Mouse (Mus musculus): Measurements from ENCODE around the gene Sbno2. TPM values are rescaled to one million over a fixed set of nuclear protein-coding genes. Genes with fewer than 3 reads are reported as not detected.

The Sbno2 gene
- polyA plus RNA-seq, 1 experiment from 2014 or later: 14.9 TPM

DNA sequence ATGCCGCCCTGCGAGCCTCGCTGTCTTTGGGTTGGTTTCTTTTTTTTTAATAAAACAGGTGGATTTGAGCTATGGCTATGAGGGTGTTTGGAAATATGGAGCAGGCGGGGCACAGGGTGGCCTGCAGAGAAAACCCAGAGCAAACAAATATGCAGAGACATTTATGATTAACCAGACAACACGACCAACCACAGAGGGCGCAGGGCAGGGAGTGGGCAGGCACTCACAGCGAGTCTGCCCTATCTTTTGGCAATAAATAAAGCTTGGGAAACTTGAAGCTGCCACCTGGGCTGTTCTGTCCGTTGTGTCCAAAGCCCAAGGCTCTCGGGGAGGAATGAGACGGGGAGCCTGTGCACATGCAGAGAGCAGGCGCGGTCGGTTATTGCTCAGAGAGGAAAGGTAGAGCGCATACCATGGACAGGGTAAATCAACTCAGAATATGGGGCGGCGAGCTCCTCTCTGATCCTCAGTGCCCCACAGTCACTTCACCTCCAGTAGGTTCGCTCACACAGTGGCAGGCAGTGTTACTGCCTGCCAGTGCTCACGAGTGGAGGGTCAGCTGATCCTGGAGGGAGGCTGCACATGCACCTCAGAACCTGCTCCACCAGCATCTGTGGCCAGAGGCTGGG, 25.1 kb upstream of the Sbno2 start:
- Histone ChIP-seq H3K27me3 (replicated peaks; ENCODE audit: control insufficient read depth, insufficient read depth, low read length) (no peaks in the 10 kb centered on the region), H3K36me3 (ENCODE audit: control insufficient read depth, insufficient read depth) (peaks cover 35% of the 10 kb centered on the region)
- ATAC-seq: no peak

DNA sequence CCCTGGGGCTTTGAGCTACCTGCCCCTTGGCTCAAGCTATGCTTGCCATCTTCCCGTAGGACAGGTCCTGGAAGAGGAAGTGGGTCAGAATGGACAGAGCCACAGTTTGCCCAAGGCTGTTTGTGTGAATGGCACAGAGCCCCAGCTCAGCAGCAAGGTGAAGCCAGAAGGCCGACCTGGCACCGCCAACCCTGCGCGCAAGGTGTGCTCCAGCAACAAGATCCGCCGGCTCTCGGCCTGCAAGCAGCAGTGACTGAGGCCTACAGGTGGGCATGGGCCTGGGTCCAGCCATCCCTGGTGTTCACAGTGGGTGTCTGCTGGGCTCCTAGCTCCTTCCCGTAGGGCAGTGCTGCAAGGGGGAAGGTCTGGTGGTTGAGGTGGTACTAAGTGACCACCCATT, 24.5 kb upstream of the Sbno2 start:
- WGBS: 92% methylated on average over 9 of the region's 9 CpGs
- peaks cover 34% of the 10 kb centered on the region for H3K36me3 ChIP-seq (ENCODE audit: control insufficient read depth, insufficient read depth)

More for the DNA sequence above, 25.1 kb upstream of the Sbno2 start:
- H3K27ac ChIP-seq (ENCODE audit: low read length): no peak overlapping the region
- H3K4me3 ChIP-seq (replicated peaks; ENCODE audit: low read length): no peak overlapping the region
- no peak overlapping the region for H3K9ac ChIP-seq (replicated peaks; ENCODE audit: low read depth, low read length)
- H3K4me2 ChIP-seq (ENCODE audit: low read length): no peak overlapping the region
- 83% methylated on average over 18 of the region's 18 CpGs for WGBS
- peaks cover 12% of the 10 kb centered on the region for H3K4me1 ChIP-seq (replicated peaks; ENCODE audit: control insufficient read depth, insufficient read depth, low read length)
- no peaks in the 10 kb centered on the region for H3K9me3 ChIP-seq (ENCODE audit: control insufficient read depth, low read length)

DNA sequence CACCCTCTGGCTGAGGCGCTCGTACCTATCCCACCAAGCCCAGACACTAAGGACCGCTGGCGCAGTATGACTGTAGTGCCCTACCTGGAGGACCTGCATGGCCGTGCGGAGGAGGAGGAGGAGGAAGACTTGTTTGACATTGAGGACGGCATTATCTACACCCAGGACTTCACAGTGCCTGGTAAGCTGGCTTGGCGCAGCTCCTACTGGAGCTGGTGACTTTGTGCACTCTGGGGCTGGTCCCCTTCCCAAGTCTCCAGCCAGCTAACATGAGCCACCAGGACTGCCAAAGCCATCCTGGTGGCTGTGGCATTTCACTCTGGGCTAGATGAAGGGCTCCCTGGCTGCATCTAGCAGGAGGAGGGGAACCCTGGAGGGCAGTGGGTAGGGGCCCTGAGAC, 22.5 kb upstream of the Sbno2 start:
- Histone ChIP-seq H3K27ac (ENCODE audit: low read length) (no peak overlapping the region), H3K4me1 (replicated peaks; ENCODE audit: control insufficient read depth, insufficient read depth, low read length) (peaks cover 9% of the 10 kb centered on the region), H3K36me3 (ENCODE audit: control insufficient read depth, insufficient read depth) (peaks cover 23% of the 10 kb centered on the region), H3K4me3 (replicated peaks; ENCODE audit: low read length) (no peak overlapping the region), H3K4me2 (ENCODE audit: low read length) (no peak overlapping the region), H3K9me3 (ENCODE audit: control insufficient read depth, low read length) (no peaks in the 10 kb centered on the region), H3K27me3 (replicated peaks; ENCODE audit: control insufficient read depth, insufficient read depth, low read length) (no peaks in the 10 kb centered on the region), H3K9ac (replicated peaks; ENCODE audit: low read depth, low read length) (no peak overlapping the region)
- WGBS: 95% methylated on average over 8 of the region's 8 CpGs
- ATAC-seq: no peak

More for the DNA sequence above, 24.5 kb upstream of the Sbno2 start:
- Histone ChIP-seq H3K4me3 (replicated peaks; ENCODE audit: low read length) (no peak overlapping the region), H3K4me2 (ENCODE audit: low read length) (no peak overlapping the region), H3K9me3 (ENCODE audit: control insufficient read depth, low read length) (no peaks in the 10 kb centered on the region), H3K4me1 (replicated peaks; ENCODE audit: control insufficient read depth, insufficient read depth, low read length) (peaks cover 12% of the 10 kb centered on the region), H3K9ac (replicated peaks; ENCODE audit: low read depth, low read length) (no peak overlapping the region), H3K27ac (ENCODE audit: low read length) (no peak overlapping the region), H3K27me3 (replicated peaks; ENCODE audit: control insufficient read depth, insufficient read depth, low read length) (no peaks in the 10 kb centered on the region)
- no peak for ATAC-seq

DNA sequence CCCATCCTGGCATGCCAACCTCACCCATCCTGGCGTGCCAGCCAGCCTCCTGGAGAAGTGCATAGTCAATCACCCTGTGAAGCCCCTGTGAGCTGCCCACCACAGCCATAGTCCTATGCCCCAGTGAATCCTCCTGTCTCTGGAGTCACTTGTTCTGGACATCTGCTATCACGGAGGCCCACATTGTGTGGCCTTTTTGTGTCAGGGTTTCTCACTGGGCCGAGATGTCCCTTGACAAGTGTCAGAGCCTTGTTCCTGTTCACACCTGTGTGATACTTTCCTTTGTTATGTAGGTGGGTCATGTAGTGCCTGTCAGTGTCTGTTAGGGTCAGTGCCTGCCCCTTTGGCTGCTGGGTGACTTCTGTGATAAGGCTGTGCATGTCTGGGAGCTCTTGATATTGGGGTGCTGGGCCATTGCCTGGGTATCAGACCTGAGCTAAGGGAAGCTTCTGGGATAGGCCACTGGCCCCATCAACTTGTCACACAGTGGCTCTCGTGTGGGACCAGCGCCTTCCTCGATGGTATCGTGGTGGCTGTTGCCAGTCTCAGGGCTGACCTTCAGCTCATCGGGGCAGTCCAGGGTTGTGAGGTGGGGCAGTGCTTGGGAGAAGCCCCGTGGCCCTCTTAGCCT, 18.7 kb upstream of the Sbno2 start:
- Histone ChIP-seq H3K27me3 (replicated peaks; ENCODE audit: control insufficient read depth, insufficient read depth, low read length) (no peaks in the 10 kb centered on the region), H3K27ac (ENCODE audit: low read length) (no peak overlapping the region), H3K4me1 (replicated peaks; ENCODE audit: control insufficient read depth, insufficient read depth, low read length) (peaks cover 9% of the 10 kb centered on the region), H3K4me2 (ENCODE audit: low read length) (no peak overlapping the region), H3K9me3 (ENCODE audit: control insufficient read depth, low read length) (no peaks in the 10 kb centered on the region), H3K36me3 (ENCODE audit: control insufficient read depth, insufficient read depth) (peaks cover 12% of the 10 kb centered on the region), H3K4me3 (replicated peaks; ENCODE audit: low read length) (no peak overlapping the region), H3K9ac (replicated peaks; ENCODE audit: low read depth, low read length) (no peak overlapping the region)
- 95% methylated on average over 9 of the region's 9 CpGs for WGBS
- no peak for ATAC-seq

DNA sequence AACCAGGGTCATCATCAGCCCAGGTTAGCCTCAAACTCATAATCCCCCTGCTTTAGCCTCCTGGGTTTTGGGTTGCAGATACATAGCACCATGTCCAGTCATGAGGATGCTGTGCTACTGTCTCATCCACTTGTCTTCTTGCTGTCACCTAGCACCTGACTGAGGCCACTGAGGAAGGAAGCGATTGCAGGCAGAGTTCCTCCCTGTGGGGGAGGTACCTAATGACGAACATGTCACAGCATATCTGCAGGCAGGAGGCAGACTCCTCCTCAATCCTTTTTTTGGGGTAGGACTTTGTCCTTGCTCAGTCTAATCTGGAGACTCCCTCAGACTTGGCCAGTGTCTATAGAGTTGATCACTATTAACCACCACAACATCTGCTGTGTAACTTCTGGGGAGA, 16.3 kb upstream of the Sbno2 start:
- H3K9ac ChIP-seq (replicated peaks; ENCODE audit: low read depth, low read length): no peak overlapping the region
- H3K36me3 ChIP-seq (ENCODE audit: control insufficient read depth, insufficient read depth): no peaks in the 10 kb centered on the region; the same call in none of the 2 replicates
- peaks cover 33% of the 10 kb centered on the region for H3K4me1 ChIP-seq (replicated peaks; ENCODE audit: control insufficient read depth, insufficient read depth, low read length)
- ATAC-seq: no peak
- H3K27ac ChIP-seq (ENCODE audit: low read length): no peak overlapping the region
- no peak overlapping the region for H3K4me2 ChIP-seq (ENCODE audit: low read length)
- H3K27me3 ChIP-seq (replicated peaks; ENCODE audit: control insufficient read depth, insufficient read depth, low read length): no peaks in the 10 kb centered on the region
- H3K4me3 ChIP-seq (replicated peaks; ENCODE audit: low read length): no peak overlapping the region
- WGBS: 78% methylated on average over 2 of the region's 2 CpGs
- no peaks in the 10 kb centered on the region for H3K9me3 ChIP-seq (ENCODE audit: control insufficient read depth, low read length)

DNA sequence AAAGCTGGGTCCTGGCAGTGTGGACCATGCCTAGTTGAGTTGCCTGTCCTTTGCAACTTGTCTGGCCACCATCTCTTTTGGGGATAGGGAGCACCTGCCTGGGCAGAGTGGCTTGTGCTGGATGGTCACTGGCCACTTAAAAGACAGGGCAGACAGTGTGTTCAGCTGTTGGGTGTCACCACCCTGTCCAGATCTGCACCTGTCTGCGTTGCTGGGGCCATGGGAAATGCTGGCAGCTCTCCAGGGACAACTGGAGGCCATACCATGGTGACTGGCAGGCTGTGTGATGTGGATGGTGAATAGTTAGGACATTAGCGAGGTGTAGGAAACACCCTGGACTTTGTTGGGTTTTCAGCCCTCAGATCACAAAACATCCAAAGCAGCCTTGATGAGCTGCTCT, 14.8 kb upstream of the Sbno2 start:
- no peaks in the 10 kb centered on the region for H3K27me3 ChIP-seq (replicated peaks; ENCODE audit: control insufficient read depth, insufficient read depth, low read length)
- H3K36me3 ChIP-seq (ENCODE audit: control insufficient read depth, insufficient read depth): no peaks in the 10 kb centered on the region; the same call in 1 of the 2 replicates
- no peak overlapping the region for H3K4me3 ChIP-seq (replicated peaks; ENCODE audit: low read length)
- no peaks in the 10 kb centered on the region for H3K9me3 ChIP-seq (ENCODE audit: control insufficient read depth, low read length)
- H3K4me1 ChIP-seq (replicated peaks; ENCODE audit: control insufficient read depth, insufficient read depth, low read length): peaks cover 34% of the 10 kb centered on the region
- no peak overlapping the region for H3K9ac ChIP-seq (replicated peaks; ENCODE audit: low read depth, low read length)
- ATAC-seq: no peak
- 58% methylated on average over 2 of the region's 2 CpGs for WGBS
- no peak overlapping the region for H3K4me2 ChIP-seq (ENCODE audit: low read length)
- H3K27ac ChIP-seq (ENCODE audit: low read length): no peak overlapping the region

DNA sequence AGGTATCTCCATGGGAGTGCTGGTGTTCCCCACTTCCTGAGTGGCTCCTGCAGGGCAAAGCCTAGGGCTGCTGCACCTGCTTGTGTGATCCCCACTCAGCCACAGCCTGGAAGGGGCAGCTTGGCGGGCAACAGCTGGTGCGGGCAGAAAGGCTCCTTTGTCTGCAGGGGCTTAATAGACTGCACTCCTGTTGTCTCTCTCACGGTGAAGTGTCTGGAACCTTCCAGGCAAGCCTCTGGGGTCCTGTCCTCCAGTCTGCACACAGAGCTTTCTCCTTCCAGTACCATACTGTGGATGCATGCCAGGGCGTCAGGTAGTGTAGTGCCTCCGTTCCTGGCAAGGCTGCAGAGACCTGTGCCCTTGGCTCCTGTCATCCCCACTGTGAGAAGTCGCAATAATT, 13.2 kb upstream of the Sbno2 start:
- peak overlapping the region; percentile 4 for H3K4me2 ChIP-seq (ENCODE audit: low read length)
- H3K36me3 ChIP-seq (ENCODE audit: control insufficient read depth, insufficient read depth): no peaks in the 10 kb centered on the region; the same call in 1 of the 2 replicates
- H3K9me3 ChIP-seq (ENCODE audit: control insufficient read depth, low read length): no peaks in the 10 kb centered on the region
- H3K4me1 ChIP-seq (replicated peaks; ENCODE audit: control insufficient read depth, insufficient read depth, low read length): peaks cover 40% of the 10 kb centered on the region
- peak overlapping the region; percentile 42; the same call in 1 of the 2 replicates for H3K9ac ChIP-seq (replicated peaks; ENCODE audit: low read depth, low read length)
- no peaks in the 10 kb centered on the region for H3K27me3 ChIP-seq (replicated peaks; ENCODE audit: control insufficient read depth, insufficient read depth, low read length)
- 36% methylated on average over 6 of the region's 6 CpGs for WGBS
- 0 out of 2 replicates have a peak overlapping the region, but pooled peaks have one; percentile 4 for H3K27ac ChIP-seq (ENCODE audit: low read length)
- no peak overlapping the region for H3K4me3 ChIP-seq (replicated peaks; ENCODE audit: low read length)
- ATAC-seq: no peak

DNA sequence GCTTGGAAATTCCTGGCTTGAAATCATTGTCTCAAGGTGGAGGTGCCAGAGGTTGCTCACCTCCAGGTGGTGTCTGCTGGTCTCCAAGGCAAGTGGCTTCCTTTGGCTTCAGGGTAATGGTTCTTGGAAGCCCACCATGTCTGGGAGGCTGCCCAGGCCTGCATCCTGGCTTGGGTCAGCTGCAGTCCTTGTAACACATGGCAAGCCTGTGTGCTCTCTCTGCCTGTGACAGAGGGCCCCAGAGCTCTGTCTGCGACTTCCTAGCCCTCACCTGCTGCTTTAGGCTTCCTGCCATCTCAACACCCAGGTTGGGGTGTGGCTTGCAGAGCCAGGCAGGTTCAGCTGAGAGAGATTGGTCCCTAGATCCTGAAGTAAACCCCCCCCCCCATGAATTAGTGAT, 12.4 kb upstream of the Sbno2 start:
- no peak for ATAC-seq
- 63% methylated on average over 1 of the region's 1 CpGs for whole genome bisulfite sequencing

DNA sequence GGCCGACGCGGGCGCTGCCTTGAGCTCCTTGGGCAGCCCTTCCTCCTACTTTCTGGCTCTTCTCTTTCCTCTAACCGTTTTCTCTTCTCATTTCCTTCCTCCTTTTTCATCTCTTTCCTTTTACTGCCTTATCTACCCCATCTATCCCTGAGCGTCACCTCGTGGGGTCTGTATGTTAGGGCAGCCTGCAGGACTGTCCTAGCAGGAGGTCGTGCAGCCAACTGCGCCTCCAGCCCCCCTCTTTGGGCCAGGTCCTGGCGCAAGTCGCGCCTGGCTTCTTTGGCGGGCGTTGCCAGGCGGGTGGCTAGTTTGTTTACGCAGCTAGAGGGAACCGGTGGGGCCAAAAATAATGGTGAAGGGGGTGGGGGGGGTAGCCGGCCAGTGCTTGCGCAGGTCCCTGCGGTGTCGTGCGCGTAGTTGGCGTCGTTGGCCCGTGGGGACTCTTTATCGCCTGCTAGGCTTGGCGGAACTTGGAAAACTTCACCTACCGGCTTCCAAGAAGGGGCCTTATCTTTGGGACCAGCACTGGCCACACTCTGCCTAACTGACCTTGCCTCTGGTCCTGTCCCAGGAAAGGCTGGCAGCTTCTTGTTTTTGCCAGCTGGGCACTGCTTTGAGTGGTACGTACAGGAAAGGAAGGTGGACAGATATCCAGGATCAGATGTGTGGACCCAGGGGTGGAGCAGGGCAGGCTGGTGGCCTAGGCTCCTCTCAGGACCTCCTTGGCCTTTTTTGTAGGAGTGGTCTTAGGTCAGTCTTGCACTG, 11.7 kb upstream of the Sbno2 start:
- H3K4me2 ChIP-seq (ENCODE audit: low read length): peak overlapping the region; percentile 99
- no peaks in the 10 kb centered on the region for H3K27me3 ChIP-seq (replicated peaks; ENCODE audit: control insufficient read depth, insufficient read depth, low read length)
- no peak for ATAC-seq
- H3K9me3 ChIP-seq (ENCODE audit: control insufficient read depth, low read length): no peaks in the 10 kb centered on the region
- peaks cover 40% of the 10 kb centered on the region for H3K4me1 ChIP-seq (replicated peaks; ENCODE audit: control insufficient read depth, insufficient read depth, low read length)
- peak overlapping the region; percentile 92 for H3K4me3 ChIP-seq (replicated peaks; ENCODE audit: low read length)
- no peaks in the 10 kb centered on the region; the same call in 1 of the 2 replicates for H3K36me3 ChIP-seq (ENCODE audit: control insufficient read depth, insufficient read depth)
- 3% methylated on average over 30 of the region's 30 CpGs for WGBS
- peak overlapping the region; percentile 84 for H3K9ac ChIP-seq (replicated peaks; ENCODE audit: low read depth, low read length)
- H3K27ac ChIP-seq (ENCODE audit: low read length): no peak overlapping the region

More for the DNA sequence above, 12.4 kb upstream of the Sbno2 start:
- peak overlapping the region; percentile 99 for H3K4me2 ChIP-seq (ENCODE audit: low read length)
- no peaks in the 10 kb centered on the region for H3K27me3 ChIP-seq (replicated peaks; ENCODE audit: control insufficient read depth, insufficient read depth, low read length)
- H3K9me3 ChIP-seq (ENCODE audit: control insufficient read depth, low read length): no peaks in the 10 kb centered on the region
- H3K27ac ChIP-seq (ENCODE audit: low read length): no peak overlapping the region
- peaks cover 40% of the 10 kb centered on the region for H3K4me1 ChIP-seq (replicated peaks; ENCODE audit: control insufficient read depth, insufficient read depth, low read length)
- peak overlapping the region; percentile 92 for H3K4me3 ChIP-seq (replicated peaks; ENCODE audit: low read length)
- no peaks in the 10 kb centered on the region; the same call in 1 of the 2 replicates for H3K36me3 ChIP-seq (ENCODE audit: control insufficient read depth, insufficient read depth)
- peak overlapping the region; percentile 84 for H3K9ac ChIP-seq (replicated peaks; ENCODE audit: low read depth, low read length)

Measured in forebrain, embryonic 16.5 days (tissue).